Mouse (Mus musculus) heart, adult 2 months (tissue): Measurements from ENCODE around the gene Mrpl53. TPM values are rescaled to one million over a fixed set of nuclear protein-coding genes. Genes with fewer than 3 reads are reported as not detected.

Source experiments
- DNase-seq, 2 experiments: peaks; one replicate each; pipeline ENCODE4 v3.0.0; 2021
- H3K27ac ChIP-seq: fragments of 200-600 bp; 2 replicates; pipeline ENCODE4 v1.8.1; 2022
- H3K27me3 ChIP-seq: fragments of 200-500 bp; 2 replicates; pipeline ENCODE4 v1.6.1; 2012; ENCODE audit warnings: mild to moderate bottlenecking, low read length, inconsistent platforms, mixed read lengths; ENCODE audit not compliant: control insufficient read depth, insufficient read depth
- H3K36me3 ChIP-seq: fragments of 200-500 bp; 2 replicates; pipeline ENCODE4 v1.6.1; 2012; ENCODE audit warnings: low read length, inconsistent platforms; ENCODE audit not compliant: control insufficient read depth, insufficient read depth
- H3K4me1 ChIP-seq: fragments of 200-500 bp; 2 replicates; pipeline ENCODE4 v1.6.1; 2011; ENCODE audit warnings: low read length; ENCODE audit not compliant: control insufficient read depth, insufficient read depth
- H3K4me3 ChIP-seq: fragments of 200-600 bp; 2 replicates; pipeline ENCODE4 v1.8.1; 2022
- H3K79me2 ChIP-seq: fragments of 200-500 bp; replicated peaks from 2 replicates; pipeline ENCODE4 v1.6.1; 2012; ENCODE audit warnings: mild to moderate bottlenecking, inconsistent platforms, low read length, moderate library complexity, mixed read lengths; ENCODE audit not compliant: control insufficient read depth, insufficient read depth
- H3K9ac ChIP-seq: fragments of 200-500 bp; 2 replicates; pipeline ENCODE4 v1.6.1; 2012; ENCODE audit warnings: low read depth, mild to moderate bottlenecking, control low read depth, inconsistent platforms, low read length, mixed read lengths
- CTCF ChIP-seq: fragments of 200-600 bp; IDR thresholded peaks from 2 replicates; pipeline ENCODE4 v1.8.1; 2022; ENCODE audit warnings: antibody characterized with exemption, mild to moderate bottlenecking, moderate library complexity
- EP300 ChIP-seq: fragments of 200-500 bp; IDR thresholded peaks from 2 replicates; pipeline ENCODE4 v1.6.1; 2011; ENCODE audit warnings: low read depth, low read length, control low read depth; ENCODE audit not compliant: insufficient read depth
- POLR2A ChIP-seq: fragments of 200-500 bp; IDR thresholded peaks from 2 replicates; pipeline ENCODE4 v1.6.1; 2011; ENCODE audit warnings: mild to moderate bottlenecking, low read depth, low read length, control low read depth; ENCODE audit not compliant: insufficient read depth
- WGBS: fragments of 180-500 bp; shearing (Covaris S2); methylation state at CpG from one replicate; pipeline ENCODE4 v1.1.7; 2018; 5-methylcytosine and 5-hydroxymethylcytosine counted together
- intact Hi-C: fragments of 180-260 bp; cut with DNase I; formaldehyde crosslinking; loops from one replicate; pipeline ENCODE4 v1.15.1; 2025
- polyA plus RNA-seq: library from polyadenylated mRNA; depleted of rRNA; stranded (reverse); fragments of >200 nt; gene quantifications from 2 replicates; pipeline ENCODE4 v1.2.3, GENCODE M21; 2012
- total RNA-seq, 2 experiments: library from RNA; stranded (reverse); gene quantifications; 2 replicates each; pipeline ENCODE4 v1.2.3; 2021

Gene Mrpl53
- total and polyA plus RNA-seq, 3 experiments, result 113 to 131 (median 129) TPM

- H3K4me3 ChIP-seq, result no peak overlapping the region
- 87% methylated on average over 11 of the region's 11 CpGs for WGBS
- H3K4me1 ChIP-seq, result peaks cover 5% of the 10 kb centered on the region
- no peaks in the 10 kb centered on the region for H3K79me2 ChIP-seq
- H3K36me3 ChIP-seq, result no peaks in the 10 kb centered on the region
- DNase-seq, result no peak
- H3K9ac ChIP-seq, result no peak overlapping the region
- TF ChIP-seq CTCF (no peak), POLR2A (0 out of 2 replicates have a peak, but pooled peaks have one; percentile 15), EP300 (no peak)
- H3K27ac ChIP-seq, result no peak overlapping the region
- intact Hi-C loops, result no loop called here
- H3K27me3 ChIP-seq, result no peaks in the 10 kb centered on the region
Measured at GRCm38 (mm10) chr6:83118369-83118768, 9.5 kb downstream of the Mrpl53 start.

- Histone ChIP-seq H3K4me3 (no peak overlapping the region), H3K4me1 (peaks cover 7% of the 10 kb centered on the region), H3K9ac (no peak overlapping the region), H3K27me3 (no peaks in the 10 kb centered on the region), H3K79me2 (no peaks in the 10 kb centered on the region), H3K36me3 (no peaks in the 10 kb centered on the region), H3K27ac (no peak overlapping the region)
- intact Hi-C loops, result no loop called here
- no peak for DNase-seq
- no peak for TF ChIP-seq EP300
- TF ChIP-seq CTCF, result no peak
- TF ChIP-seq POLR2A, result no peak
- 77% methylated on average over 14 of the region's 14 CpGs for WGBS
Measured at GRCm38 (mm10) chr6:83118825-83119733, 10.2 kb downstream of the Mrpl53 start.

- no peak overlapping the region for H3K27ac ChIP-seq
- H3K27me3 ChIP-seq, result no peaks in the 10 kb centered on the region
- H3K36me3 ChIP-seq, result no peaks in the 10 kb centered on the region
- H3K9ac ChIP-seq, result no peak overlapping the region
- no peak for DNase-seq
- no peaks in the 10 kb centered on the region for H3K79me2 ChIP-seq
- 69% methylated on average over 7 of the region's 7 CpGs for WGBS
- H3K4me3 ChIP-seq, result no peak overlapping the region
- peaks cover 7% of the 10 kb centered on the region for H3K4me1 ChIP-seq
- intact Hi-C loops, result loop anchor here (5.0 kb wide), 1 partner anchor 208 kb away; the partner anchor contains the start of genes Mob1a and Mthfd2
- TF ChIP-seq POLR2A, result no peak
- no peak for TF ChIP-seq CTCF
- TF ChIP-seq EP300, result no peak
Measured at GRCm38 (mm10) chr6:83119734-83120051, 10.9 kb downstream of the Mrpl53 start.

GRCm38 (mm10) chr6:83120930-83121862 lies 12.4 kb downstream of the Mrpl53 start, which contains the start of gene Wbp1:
Gene Wbp1, minus strand, starts transcription at chr6:83121559.
- TF ChIP-seq POLR2A (peak; percentile 57), EP300 (peak; percentile 64), CTCF (peak; percentile 25)
- H3K27ac ChIP-seq, result peak within 1 kb of the TSS; percentile 72
- H3K27me3 ChIP-seq, result no peaks in the 10 kb centered on the region
- peak within 1 kb of the TSS; percentile 93 for H3K9ac ChIP-seq
- H3K36me3 ChIP-seq, result no peaks in the 10 kb centered on the region
- H3K79me2 ChIP-seq, result no peaks in the 10 kb centered on the region
- peak; percentile 88 to 97 for DNase-seq
- intact Hi-C loops, result loop anchor here (5.0 kb wide), 1 partner anchor 206 kb away; the partner anchor contains the start of genes Mob1a and Mthfd2
- WGBS, result under 1% methylated on average over 38 of the region's 38 CpGs
- peak within 1 kb of the TSS; percentile 74 for H3K4me3 ChIP-seq
- peaks cover 3% of the 10 kb centered on the region for H3K4me1 ChIP-seq

DNA sequence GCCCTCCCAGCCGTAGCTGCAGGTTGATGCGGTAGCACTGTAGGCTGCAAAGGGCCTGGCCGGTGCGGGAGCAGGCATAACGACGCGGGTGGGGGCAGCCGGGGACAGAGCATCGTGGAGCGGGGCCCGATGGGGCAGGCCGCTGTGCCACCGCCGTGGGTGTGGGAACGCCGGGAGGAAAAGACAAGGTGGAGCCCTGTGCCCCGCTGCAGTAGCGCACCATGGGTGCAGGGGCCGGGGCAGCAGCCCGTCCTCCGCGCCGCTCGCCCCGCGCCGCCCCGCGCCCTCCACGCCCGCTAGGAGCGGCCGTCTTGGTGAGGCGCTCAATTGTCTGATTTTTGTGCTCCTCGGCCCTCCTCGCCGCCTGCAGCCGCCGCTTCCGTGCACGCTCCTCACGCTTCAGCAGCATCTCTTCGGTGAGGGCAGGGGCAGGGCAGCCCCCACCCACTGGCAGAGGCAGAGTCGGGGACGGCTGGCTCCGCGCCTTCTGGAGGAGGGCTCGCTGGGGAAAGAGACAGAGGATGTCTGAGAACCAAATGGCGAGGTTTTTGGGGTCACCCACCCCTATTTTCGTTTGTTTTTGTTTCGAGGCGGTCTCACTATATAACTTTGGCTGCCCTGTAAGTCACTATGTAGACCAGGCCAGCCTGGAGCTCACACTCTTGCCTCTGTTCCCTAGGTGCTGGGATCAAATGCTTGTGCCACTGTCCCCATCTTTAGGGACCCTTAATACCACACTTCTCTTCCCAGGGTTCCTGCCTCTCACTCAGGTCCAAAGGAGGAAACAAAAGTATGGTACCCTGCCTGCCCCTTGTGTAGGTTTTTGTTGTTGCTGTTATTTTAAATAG lies 13.2 kb downstream of the Mrpl53 start:
- TF ChIP-seq POLR2A, result no peak
- no peak for TF ChIP-seq CTCF
- TF ChIP-seq EP300, result no peak
- 3% methylated on average over 49 of the region's 52 CpGs for WGBS
- H3K36me3 ChIP-seq, result no peaks in the 10 kb centered on the region
- H3K9ac ChIP-seq, result peak overlapping the region; percentile 80
- intact Hi-C loops, result loop anchor here (5.0 kb wide), 1 partner anchor 205 kb away; the partner anchor contains the start of genes Mob1a and Mthfd2
- H3K4me3 ChIP-seq, result peak overlapping the region; percentile 74
- no peak for DNase-seq
- peaks cover 3% of the 10 kb centered on the region for H3K4me1 ChIP-seq
- peak overlapping the region; percentile 60 for H3K27ac ChIP-seq
- no peaks in the 10 kb centered on the region for H3K27me3 ChIP-seq
- H3K79me2 ChIP-seq, result no peaks in the 10 kb centered on the region
